Mouse (Mus musculus) hindbrain, embryonic 14.5 days (tissue): Measurements from ENCODE around the gene Aldob. TPM values are rescaled to one million over a fixed set of nuclear protein-coding genes. Genes with fewer than 3 reads are reported as not detected.

Experiments
- ATAC-seq: fragments of 200-750 bp; cut with Nextera tagmentation; 2 replicates; pipeline ENCODE4 v1.8.0; 2017; ENCODE audit warnings: moderate number of reproducible peaks, mild to moderate bottlenecking, moderate TSS enrichment, moderate library complexity; ENCODE audit not compliant: low FRiP score
- DNase-seq: peaks from one replicate; pipeline ENCODE4 v3.0.0-alpha.2; 2015; ENCODE audit warnings: low spot score
- H3K27ac ChIP-seq: fragments of 300-500 bp; sonication (generic); 2 replicates; pipeline ENCODE4 v1.5.1; 2014; ENCODE audit warnings: mild to moderate bottlenecking, moderate library complexity
- H3K27me3 ChIP-seq: fragments of 300-500 bp; sonication (generic); 2 replicates; pipeline ENCODE4 v1.6.1; 2014; ENCODE audit warnings: mild to moderate bottlenecking, low read length, mixed read lengths; ENCODE audit not compliant: control insufficient read depth, insufficient read depth
- H3K36me3 ChIP-seq: fragments of 300-500 bp; sonication (generic); replicated peaks from 2 replicates; pipeline ENCODE4 v1.6.1; 2014; ENCODE audit not compliant: control insufficient read depth, insufficient read depth
- H3K4me1 ChIP-seq: fragments of 300-500 bp; sonication (generic); replicated peaks from 2 replicates; pipeline ENCODE4 v1.6.1; 2014; ENCODE audit warnings: antibody characterized with exemption, low read length, mixed read lengths; ENCODE audit not compliant: control insufficient read depth, insufficient read depth
- H3K4me2 ChIP-seq: fragments of 300-500 bp; sonication (generic); replicated peaks from 2 replicates; pipeline ENCODE4 v1.6.1; 2014; ENCODE audit warnings: mild to moderate bottlenecking, moderate library complexity
- H3K4me3 ChIP-seq: fragments of 300-500 bp; sonication (generic); replicated peaks from 2 replicates; pipeline ENCODE4 v1.5.1; 2014; ENCODE audit warnings: mild to moderate bottlenecking, low read length
- H3K9ac ChIP-seq: fragments of 300-500 bp; sonication (generic); 2 replicates; pipeline ENCODE4 v1.6.1; 2014
- H3K9me3 ChIP-seq: fragments of 300-500 bp; sonication (generic); 2 replicates; pipeline ENCODE4 v1.6.1; 2016; ENCODE audit warnings: low read length; ENCODE audit not compliant: control insufficient read depth
- WGBS: fragments of 180-500 bp; shearing (Covaris S2); extraction: QIAGEN DNeasy Blood & Tissue Kit; methylation state at CpG from one replicate; pipeline ENCODE4 v1.1.7; 2014; 5-methylcytosine and 5-hydroxymethylcytosine counted together
- polyA plus RNA-seq: library from polyadenylated mRNA; unstranded; fragments of >200 nt; fragmentation: Nextera tagmentation; extraction: Ambion mirVana; gene quantifications from 2 replicates; pipeline ENCODE4 v1.2.1, GENCODE M21; 2014

Gene Aldob
- polyA plus RNA-seq, 1 experiment from 2014 or later, result 0.80 TPM

DNA sequence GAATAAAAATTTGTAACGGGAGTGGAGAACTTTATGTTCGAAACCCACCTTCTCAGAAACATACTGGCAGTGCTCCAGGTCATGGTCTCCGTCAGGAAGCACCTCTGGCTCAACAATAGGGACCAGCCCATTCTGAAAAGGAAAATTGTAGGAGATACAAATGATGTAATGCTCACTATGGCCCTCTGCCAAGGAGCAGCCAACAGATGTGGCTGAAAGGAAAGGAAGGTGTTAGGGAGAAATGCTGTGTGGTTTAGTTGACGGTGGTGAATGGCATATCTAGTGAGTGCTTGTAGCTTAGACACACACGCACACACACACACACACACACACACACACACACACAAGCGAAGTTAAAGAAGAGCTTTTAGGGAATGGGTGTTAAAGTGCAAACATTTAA, 9.7 kb downstream of the Aldob start:
- Histone ChIP-seq H3K4me3 (no peak overlapping the region), H3K9me3 (no peaks in the 10 kb centered on the region), H3K4me1 (no peaks in the 10 kb centered on the region), H3K27me3 (no peaks in the 10 kb centered on the region), H3K36me3 (no peaks in the 10 kb centered on the region), H3K4me2 (no peak overlapping the region), H3K9ac (no peak overlapping the region), H3K27ac (no peak overlapping the region)
- 74% methylated on average over 6 of the region's 6 CpGs for WGBS
- ATAC-seq (no peak), DNase-seq (no peak)

DNA sequence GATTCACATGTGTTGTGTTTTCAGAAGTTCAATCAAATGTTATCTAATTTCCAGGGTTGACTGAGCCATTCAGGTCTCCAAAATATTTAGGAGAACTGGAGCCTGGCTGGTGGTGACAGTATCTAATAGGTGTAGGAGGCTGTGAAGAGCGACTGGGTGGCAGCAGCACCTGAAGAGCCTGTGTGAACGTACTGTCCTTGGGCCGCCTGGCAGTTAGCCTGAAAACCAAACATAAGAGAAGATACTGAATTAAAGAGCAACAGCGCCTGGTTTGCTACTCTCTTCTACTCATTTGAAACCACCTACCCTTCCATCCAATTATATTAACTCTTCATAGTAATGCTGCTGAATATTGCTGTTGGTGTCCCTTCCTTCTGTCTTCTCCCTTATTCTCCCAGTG, 12.7 kb downstream of the Aldob start:
- Histone ChIP-seq H3K9ac (no peak overlapping the region), H3K36me3 (peaks cover 16% of the 10 kb centered on the region), H3K9me3 (no peaks in the 10 kb centered on the region), H3K27me3 (no peaks in the 10 kb centered on the region), H3K4me2 (no peak overlapping the region), H3K27ac (no peak overlapping the region), H3K4me1 (no peaks in the 10 kb centered on the region), H3K4me3 (no peak overlapping the region)
- 92% methylated on average over 4 of the region's 4 CpGs for WGBS
- DNase-seq, result no peak
- ATAC-seq, result no peak

DNA sequence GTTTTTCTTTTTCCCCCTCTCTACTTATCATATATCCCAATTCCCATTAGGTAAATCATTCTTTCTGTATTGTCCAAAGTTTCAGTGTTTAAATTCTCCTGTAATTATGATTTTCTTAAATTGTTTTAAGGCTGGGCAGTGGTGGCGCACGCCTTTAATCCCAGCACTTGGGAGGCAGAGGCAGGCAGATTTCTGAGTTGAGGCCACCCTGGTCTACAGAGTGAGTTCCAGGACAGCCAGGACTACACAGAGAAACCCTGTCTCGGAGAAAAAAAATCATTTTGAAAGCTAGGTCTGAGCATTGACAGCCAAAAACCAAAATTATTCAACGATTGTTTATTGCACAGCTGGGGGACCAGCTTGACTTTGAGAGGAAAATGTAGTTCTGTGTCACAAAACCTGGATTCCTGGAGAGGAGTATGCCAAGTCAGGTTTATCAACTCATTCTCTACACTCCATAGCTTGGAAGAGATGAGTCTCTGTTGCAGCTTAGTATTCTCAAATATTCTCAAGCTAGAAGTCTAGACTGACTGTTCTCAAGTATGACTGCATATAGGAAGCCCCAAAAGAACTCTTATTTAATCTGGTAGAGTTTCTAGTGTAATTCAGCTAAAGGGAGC, 13.6 kb downstream of the Aldob start:
- H3K27me3 ChIP-seq, result no peaks in the 10 kb centered on the region
- H3K36me3 ChIP-seq, result peaks cover 22% of the 10 kb centered on the region
- 96% methylated on average over 4 of the region's 4 CpGs for WGBS

DNA sequence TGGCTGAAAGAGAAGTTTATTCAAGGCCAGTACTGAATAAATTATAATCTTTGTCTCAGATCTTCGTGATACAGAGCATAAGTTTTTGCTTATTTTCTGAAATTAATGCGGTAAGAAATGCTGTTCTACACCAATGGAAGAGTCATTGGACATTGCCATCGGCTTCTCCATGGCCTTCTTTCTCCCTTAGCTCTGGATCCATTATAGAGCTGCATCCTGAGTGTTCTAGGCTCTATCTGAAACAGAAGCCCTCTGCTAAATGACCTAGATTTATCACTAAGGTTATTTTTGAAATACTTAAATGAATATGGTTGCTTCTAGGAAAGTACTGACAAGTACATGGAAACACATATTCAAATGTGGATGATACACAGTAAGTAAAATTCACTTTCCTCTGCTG, 14.3 kb downstream of the Aldob start:
- Histone ChIP-seq H3K27ac (no peak overlapping the region), H3K9me3 (peaks cover 9% of the 10 kb centered on the region), H3K4me3 (no peak overlapping the region), H3K27me3 (no peaks in the 10 kb centered on the region), H3K36me3 (peaks cover 29% of the 10 kb centered on the region), H3K4me1 (no peaks in the 10 kb centered on the region), H3K4me2 (no peak overlapping the region), H3K9ac (no peak overlapping the region)
- ATAC-seq, result no peak
- DNase-seq, result no peak
- 93% methylated on average over 3 of the region's 3 CpGs for WGBS

More for the DNA sequence above, 13.6 kb downstream of the Aldob start:
- Histone ChIP-seq H3K9me3 (peaks cover 1% of the 10 kb centered on the region; the same call in 1 of the 2 replicates), H3K9ac (no peak overlapping the region), H3K4me1 (no peaks in the 10 kb centered on the region), H3K4me2 (no peak overlapping the region), H3K4me3 (no peak overlapping the region), H3K27ac (no peak overlapping the region)
- no peak for DNase-seq
- ATAC-seq, result no peak

- Histone ChIP-seq H3K9ac (no peak overlapping the region), H3K36me3 (peaks cover 32% of the 10 kb centered on the region; the same call in 1 of the 2 replicates), H3K4me2 (peak overlapping the region; percentile 69), H3K9me3 (no peaks in the 10 kb centered on the region), H3K4me3 (no peak overlapping the region), H3K4me1 (peaks cover 16% of the 10 kb centered on the region), H3K27ac (no peak overlapping the region), H3K27me3 (no peaks in the 10 kb centered on the region)
- WGBS, result 82% methylated on average over 9 of the region's 9 CpGs
- DNase-seq, result no peak
- ATAC-seq, result no peak
Observed at GRCm38 (mm10) chr4:49522576-49522975, 26.8 kb downstream of the Aldob start.

- peak overlapping the region; percentile 69 for H3K4me2 ChIP-seq
- H3K27ac ChIP-seq, result peak overlapping the region; percentile 38; the same call in 1 of the 2 replicates
- peaks cover 16% of the 10 kb centered on the region for H3K4me1 ChIP-seq
- ATAC-seq (no peak; the same call in none of the 2 replicates), DNase-seq (no peak)
- peak overlapping the region; percentile 76 for H3K9ac ChIP-seq
- H3K27me3 ChIP-seq, result no peaks in the 10 kb centered on the region
- H3K4me3 ChIP-seq, result peak overlapping the region; percentile 60
- no peaks in the 10 kb centered on the region for H3K9me3 ChIP-seq
- under 1% methylated on average over 17 of the region's 17 CpGs for WGBS
- H3K36me3 ChIP-seq, result peaks cover 30% of the 10 kb centered on the region; the same call in 1 of the 2 replicates
Observed at GRCm38 (mm10) chr4:49521346-49521745, 28.0 kb downstream of the Aldob start.

DNA sequence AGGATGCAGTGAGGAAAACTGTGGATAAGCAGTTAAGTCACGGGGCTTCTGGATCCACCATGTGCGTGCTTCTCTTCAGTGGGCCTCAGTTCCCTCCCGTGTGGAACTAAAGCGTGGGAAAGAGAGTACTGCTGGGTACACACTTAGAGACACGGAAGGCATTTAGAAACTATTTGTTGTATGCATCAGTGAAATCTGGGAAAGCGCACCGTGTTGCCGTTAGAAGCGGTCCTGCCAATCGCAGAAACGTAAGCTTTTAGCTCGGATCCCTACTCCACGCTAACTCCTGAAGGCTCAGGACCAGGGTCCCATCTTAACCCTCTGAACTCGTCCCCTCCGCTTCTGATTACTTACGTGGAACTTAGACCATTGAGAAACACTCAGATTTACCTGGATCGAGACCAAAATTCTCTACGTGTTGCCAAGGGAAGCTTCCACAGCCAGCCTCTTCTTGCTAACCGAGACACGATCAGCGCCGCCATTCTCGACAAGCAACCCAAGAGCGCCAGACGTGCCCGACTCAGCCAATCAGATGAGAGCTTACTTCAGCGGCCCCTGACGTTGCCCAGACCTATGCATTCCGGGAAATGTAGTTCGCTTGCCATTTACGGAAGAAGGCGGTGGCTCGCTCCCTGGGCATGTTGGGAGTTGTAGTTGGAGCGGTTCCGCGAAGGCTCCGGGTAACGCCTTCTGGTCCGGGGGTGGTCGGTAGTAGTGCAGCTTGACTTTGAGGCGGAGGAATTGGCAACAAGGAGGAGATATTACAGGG, 28.6 kb downstream of the Aldob start, which contains the start of the genes Mrpl50 and Zfp189:
TSS of gene Mrpl50 (minus strand) at position 522 of the 769 bp plus-strand sequence.
TSS of gene Zfp189 (plus strand) at position 605 of the 769 bp plus-strand sequence.
- peak within 1 kb of the TSS; percentile 77 for H3K27ac ChIP-seq
- peaks cover 24% of the 10 kb centered on the region; the same call in 1 of the 2 replicates for H3K36me3 ChIP-seq
- ATAC-seq, result peak; percentile 99
- H3K9me3 ChIP-seq, result no peaks in the 10 kb centered on the region
- peak; percentile 96 for DNase-seq
- H3K27me3 ChIP-seq, result no peaks in the 10 kb centered on the region
- peak within 1 kb of the TSS; percentile 76 for H3K9ac ChIP-seq
- peak within 1 kb of the TSS; percentile 60 for H3K4me3 ChIP-seq
- H3K4me1 ChIP-seq, result peaks cover 16% of the 10 kb centered on the region
- WGBS, result under 1% methylated on average over 41 of the region's 41 CpGs
- peak within 1 kb of the TSS; percentile 74 for H3K4me2 ChIP-seq

GRCm38 (mm10) chr4:49519476-49519875, 29.9 kb downstream of the Aldob start:
- no peaks in the 10 kb centered on the region for H3K9me3 ChIP-seq
- H3K27me3 ChIP-seq, result no peaks in the 10 kb centered on the region
- no peak overlapping the region for H3K27ac ChIP-seq
- H3K4me1 ChIP-seq, result peaks cover 16% of the 10 kb centered on the region
- DNase-seq (no peak), ATAC-seq (no peak)
- peak overlapping the region; percentile 60; the same call in 1 of the 2 replicates for H3K4me3 ChIP-seq
- H3K4me2 ChIP-seq, result peak overlapping the region; percentile 74; the same call in 1 of the 2 replicates
- WGBS, result 77% methylated on average over 5 of the region's 5 CpGs
- H3K36me3 ChIP-seq, result peaks cover 15% of the 10 kb centered on the region; the same call in 1 of the 2 replicates
- no peak overlapping the region for H3K9ac ChIP-seq

- no peaks in the 10 kb centered on the region for H3K27me3 ChIP-seq
- H3K4me3 ChIP-seq, result no peak overlapping the region
- H3K27ac ChIP-seq, result no peak overlapping the region
- 97% methylated on average over 6 of the region's 6 CpGs for WGBS
- H3K9me3 ChIP-seq, result no peaks in the 10 kb centered on the region
- DNase-seq (no peak), ATAC-seq (no peak)
- peaks cover 2% of the 10 kb centered on the region for H3K4me1 ChIP-seq
- H3K9ac ChIP-seq, result no peak overlapping the region
- no peak overlapping the region for H3K4me2 ChIP-seq
- H3K36me3 ChIP-seq, result peaks cover 29% of the 10 kb centered on the region
Observed at GRCm38 (mm10) chr4:49514441-49514840, 34.9 kb downstream of the Aldob start.
